Mouse (Mus musculus) gastrocnemius, postnatal 14 days (tissue): ENCODE results near the gene Dlx2. TPM values are rescaled to one million over a fixed set of nuclear protein-coding genes. Genes with fewer than 3 reads are reported as not detected.

ENCODE experiments used
- DNase-seq: peaks from one replicate; pipeline ENCODE4 v3.0.0; 2021; ENCODE audit warnings: mixed read lengths
- intact Hi-C: fragments of 180-260 bp; cut with DNase I; formaldehyde crosslinking; loops from one replicate; pipeline ENCODE4 v1.15.1; 2025; ENCODE audit warnings: low total_unique reads
- long read RNA-seq, 2 experiments: library from polyadenylated mRNA; stranded (forward); transcript quantifications; one replicate each; pipeline ENCODE4 v2.0.0; 2021
- total RNA-seq, 2 experiments: library from RNA; stranded (reverse); gene quantifications; 2 replicates each; pipeline ENCODE4 v1.2.3; 2021

The Dlx2 gene
- under 1 TPM in 1 of 2 experiments, not detected in 1; 0.10 TPM for total RNA-seq
- long read RNA-seq, experiment 1: 0 reads
- long read RNA-seq, experiment 2: 0 reads

GRCm38 (mm10) chr2:71546640-71547071, at the start of gene Dlx2:
TSS of gene Dlx2 (minus strand) at chr2:71546754.
- DNase-seq: no peak
- intact Hi-C loops: loop anchor here (5.0 to 10.0 kb wide), 2 partner anchors 294 to 392 kb away; no protein-coding TSS in a partner anchor

DNA sequence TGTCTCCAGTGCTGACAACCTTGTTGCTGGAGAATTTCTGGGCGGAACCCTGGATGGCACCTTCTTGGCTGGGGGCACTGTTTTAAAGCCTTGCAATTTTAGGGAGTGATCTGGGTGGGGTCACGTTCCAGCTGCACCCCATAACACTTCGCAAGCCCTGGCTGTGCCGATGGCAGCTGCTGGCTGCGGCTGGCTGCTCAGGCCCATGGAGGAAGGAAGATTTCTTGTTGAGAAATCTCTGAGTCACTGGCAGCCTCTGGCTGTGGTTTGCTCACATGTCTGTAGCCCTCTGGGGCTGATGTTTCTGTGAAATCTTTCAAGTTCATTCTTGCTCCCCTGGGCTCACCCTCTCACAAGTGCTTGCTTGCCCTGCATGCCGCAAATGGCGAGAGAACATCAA, 47.9 kb upstream of the Dlx2 start:
- no peak for DNase-seq
- intact Hi-C loops: no loop called here

DNA sequence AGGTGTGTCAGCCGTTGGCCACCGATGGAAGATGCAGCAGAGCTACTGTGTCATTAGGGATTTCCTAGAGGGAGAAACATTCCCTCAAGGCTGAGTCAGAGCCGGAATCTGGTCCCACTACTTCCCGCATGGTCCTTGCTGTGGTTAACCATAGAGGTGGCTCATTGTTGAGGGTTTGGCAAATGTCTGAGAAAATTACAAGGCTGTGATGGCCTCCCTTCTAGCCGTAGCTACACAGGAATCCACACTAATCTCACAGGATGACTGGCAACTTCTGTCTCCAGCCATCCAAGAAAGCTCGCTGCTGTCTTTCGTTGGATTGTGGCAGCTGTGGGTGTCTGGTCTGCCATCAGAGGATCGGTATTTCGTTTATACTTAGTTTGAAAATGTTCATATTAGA, 42.6 kb upstream of the Dlx2 start:
- no peak for DNase-seq
- intact Hi-C loops: no loop called here

GRCm38 (mm10) chr2:71581488-71581887, 34.9 kb upstream of the Dlx2 start:
- DNase-seq: no peak
- intact Hi-C loops: no loop called here

DNA sequence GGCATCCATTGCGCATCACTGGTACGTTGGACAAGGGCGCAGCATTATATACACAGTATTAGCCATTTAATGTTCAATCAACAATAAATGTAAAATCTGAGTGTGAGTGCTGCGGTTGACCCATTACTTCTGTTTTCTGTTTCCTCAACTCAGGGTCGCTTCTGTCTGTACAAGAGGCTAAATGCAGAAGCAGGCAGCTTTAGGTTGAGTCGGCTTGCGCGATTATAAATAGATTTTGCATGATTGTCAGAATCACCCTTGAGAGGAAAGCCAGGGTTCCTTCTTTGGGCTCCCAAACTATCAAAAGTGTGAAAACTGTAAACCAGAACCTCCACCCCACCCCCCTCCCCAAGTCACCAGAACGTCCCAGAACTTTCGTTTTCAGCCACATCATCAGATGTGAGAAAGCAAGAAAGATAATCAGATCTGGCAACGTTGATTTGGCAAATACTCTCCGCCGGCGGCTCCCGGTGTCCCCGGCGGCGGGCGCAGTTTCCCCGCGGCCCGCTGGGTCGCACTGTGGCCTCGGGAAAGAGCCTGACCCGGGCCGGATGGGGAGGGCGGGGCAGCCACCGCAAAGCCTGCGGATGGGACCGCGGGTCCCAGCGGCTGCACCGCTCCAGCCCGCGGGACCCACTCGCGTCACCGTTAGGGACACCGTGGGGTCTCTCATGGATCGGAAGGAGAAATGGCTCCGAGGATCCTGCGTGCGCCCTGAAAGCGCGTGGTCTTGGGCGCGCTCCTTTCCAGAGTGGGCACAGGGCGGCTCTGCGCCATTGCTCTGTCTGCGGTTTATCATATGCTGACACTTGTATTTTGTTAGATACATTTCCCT, 34.3 kb upstream of the Dlx2 start:
- DNase-seq: peak; percentile 67
- intact Hi-C loops: no loop called here

DNA sequence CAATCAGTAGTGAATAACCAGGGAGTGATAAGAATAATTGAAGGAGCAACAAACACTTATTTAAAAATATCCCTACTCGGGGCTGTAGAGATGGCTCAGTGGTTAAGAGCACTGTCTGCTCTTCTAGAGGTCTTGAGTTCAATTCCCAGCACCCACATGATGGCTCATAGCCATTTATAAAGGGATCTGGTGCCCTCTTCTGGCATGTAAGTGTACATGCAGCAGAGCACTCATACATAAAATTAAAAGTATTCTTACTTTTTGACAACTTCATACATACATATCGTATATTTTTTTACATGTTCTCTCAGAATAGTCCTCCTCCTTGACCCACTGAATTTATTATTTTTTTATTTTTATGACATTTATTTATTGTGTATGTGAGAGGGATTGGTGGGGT, 30.5 kb upstream of the Dlx2 start:
- intact Hi-C loops: no loop called here
- DNase-seq: no peak

DNA sequence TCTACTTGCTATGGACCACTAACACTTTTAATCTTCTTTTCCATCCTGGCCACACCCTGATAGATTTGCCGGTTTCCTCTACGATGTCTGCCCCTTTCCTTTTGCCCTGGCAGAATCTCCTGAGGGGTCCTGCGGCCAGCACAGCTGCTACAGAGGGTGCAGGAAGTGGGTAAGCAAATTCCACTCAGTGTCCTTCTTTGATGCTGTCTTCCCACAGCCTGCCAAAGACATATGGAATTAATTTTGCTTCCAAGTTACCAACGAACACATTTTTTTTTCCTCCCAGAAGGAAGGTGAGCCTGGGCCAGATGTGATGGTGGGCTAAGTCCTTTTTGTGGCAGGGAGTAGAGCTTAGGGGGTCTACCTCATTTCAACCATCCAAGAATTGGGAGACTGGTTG, 27.2 kb upstream of the Dlx2 start:
- no peak for DNase-seq
- intact Hi-C loops: no loop called here

GRCm38 (mm10) chr2:71566466-71566865, 19.9 kb upstream of the Dlx2 start:
- DNase-seq: no peak
- intact Hi-C loops: no loop called here

- intact Hi-C loops: no loop called here
- no peak for DNase-seq
Observed at GRCm38 (mm10) chr2:71556071-71556470, 9.5 kb upstream of the Dlx2 start.

DNA sequence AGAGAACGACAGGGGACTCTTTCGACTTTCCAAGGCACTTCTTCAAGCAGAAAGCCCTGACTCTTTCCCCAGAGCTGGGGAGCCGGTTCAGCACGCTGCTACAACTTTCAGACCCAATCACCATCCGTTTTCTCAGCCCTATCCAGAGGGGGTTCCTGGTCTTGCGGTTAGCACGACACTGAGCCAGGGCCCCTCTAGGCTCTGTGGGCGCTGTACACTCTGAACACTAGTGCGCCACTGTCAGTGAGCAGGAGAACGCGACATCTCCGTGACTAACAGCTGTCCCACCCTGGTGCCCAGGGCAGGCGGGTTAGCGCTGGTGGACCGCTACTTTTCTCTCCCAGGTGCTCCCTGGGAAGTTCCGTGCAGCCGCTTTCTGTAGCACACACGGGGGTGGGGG, 5.2 kb upstream of the Dlx2 start:
- DNase-seq: no peak
- intact Hi-C loops: no loop called here

DNA sequence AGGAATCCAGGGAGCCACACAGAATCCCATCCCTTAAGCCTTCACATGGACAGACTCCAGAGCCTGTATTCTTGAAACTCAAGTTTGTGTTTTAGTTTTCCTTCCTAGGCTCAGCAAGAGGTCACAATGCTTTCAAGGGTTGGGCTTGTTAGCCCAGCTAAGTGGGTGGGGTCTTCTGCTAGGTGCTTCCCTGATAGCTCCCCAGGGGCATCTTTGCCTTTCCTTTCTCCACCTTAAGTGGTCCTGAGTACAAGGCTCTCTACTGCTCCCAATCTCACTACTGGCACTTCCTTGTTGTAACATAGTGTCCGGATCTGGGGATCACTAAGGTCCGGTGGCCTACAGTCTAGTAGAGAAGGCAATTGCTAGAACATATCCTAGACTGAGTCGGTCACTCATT, 3.8 kb upstream of the Dlx2 start:
- intact Hi-C loops: no loop called here
- no peak for DNase-seq

DNA sequence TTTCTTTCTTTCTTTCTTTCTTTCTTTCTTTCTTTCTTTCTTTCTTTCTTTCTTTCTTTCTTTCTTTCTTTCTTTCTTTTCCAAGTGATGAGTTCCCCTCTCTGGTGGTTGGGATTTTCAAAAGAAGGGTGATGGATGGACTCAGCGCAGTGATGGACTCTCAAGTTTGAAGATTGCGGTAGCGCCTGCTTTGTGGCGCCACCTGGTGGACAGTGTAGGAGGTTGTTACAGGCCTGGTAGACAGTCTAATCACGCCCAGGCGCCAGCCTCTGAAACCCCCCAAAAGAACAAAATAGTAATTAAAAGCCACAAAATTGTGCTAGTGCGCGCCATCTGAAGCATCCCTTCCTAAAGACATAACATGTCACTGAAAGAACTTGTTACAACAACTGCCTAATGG, 1.3 kb upstream of the Dlx2 start:
- intact Hi-C loops: loop anchor here (5.0 to 10.0 kb wide), 2 partner anchors 296 to 393 kb away; no protein-coding TSS in a partner anchor
- peak; percentile 72 for DNase-seq

GRCm38 (mm10) chr2:71545882-71546639, 493 bp downstream of the Dlx2 start:
- no peak for DNase-seq
- intact Hi-C loops: loop anchor here (5.0 to 10.0 kb wide), 2 partner anchors 294 to 391 kb away; no protein-coding TSS in a partner anchor

- intact Hi-C loops: loop anchor here (5.0 to 10.0 kb wide), 2 partner anchors 293 to 391 kb away; no protein-coding TSS in a partner anchor
- DNase-seq: no peak
Observed at GRCm38 (mm10) chr2:71545401-71545881, 1.1 kb downstream of the Dlx2 start.

- intact Hi-C loops: loop anchor here (5.0 to 10.0 kb wide), 2 partner anchors 292 to 390 kb away; no protein-coding TSS in a partner anchor
- no peak for DNase-seq
Observed at GRCm38 (mm10) chr2:71544391-71545285, 1.9 kb downstream of the Dlx2 start.

- intact Hi-C loops: loop anchor here (10.0 kb wide), 1 partner anchor 389 kb away; no protein-coding TSS in a partner anchor
- no peak for DNase-seq
Observed at GRCm38 (mm10) chr2:71543948-71544347, 2.6 kb downstream of the Dlx2 start.

DNA sequence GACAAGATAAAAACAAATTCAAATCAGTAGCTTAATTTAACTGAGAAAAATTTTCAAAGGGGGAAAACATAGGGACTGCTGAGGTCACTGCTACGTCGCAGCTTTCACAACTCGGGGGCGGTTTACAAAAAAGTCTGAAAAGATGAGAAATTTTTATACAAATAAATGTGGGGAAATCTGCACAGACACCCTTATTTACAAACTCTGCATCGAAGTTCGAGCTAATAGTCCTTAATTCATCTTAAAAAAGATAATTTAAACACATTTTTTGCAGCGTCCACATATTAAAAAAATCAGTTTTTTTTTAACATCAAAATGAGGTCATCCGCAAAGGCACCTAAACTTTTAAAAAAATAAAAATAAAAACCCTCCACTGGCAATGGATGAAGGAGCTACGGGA, 3.0 kb downstream of the Dlx2 start:
- intact Hi-C loops: loop anchor here (10.0 kb wide), 1 partner anchor 389 kb away; no protein-coding TSS in a partner anchor

GRCm38 (mm10) chr2:71542816-71543301, 3.7 kb downstream of the Dlx2 start:
- no peak for DNase-seq
- intact Hi-C loops: loop anchor here (10.0 kb wide), 1 partner anchor 388 kb away; no protein-coding TSS in a partner anchor

More for the DNA sequence above, 3.0 kb downstream of the Dlx2 start:
- DNase-seq: no peak
